Mouse (Mus musculus) forebrain, embryonic 15.5 days (tissue): ENCODE results near the gene Hmg20a. TPM values are rescaled to one million over a fixed set of nuclear protein-coding genes. Genes with fewer than 3 reads are reported as not detected.
"Not testable (repeated sequence)": the region's sequence is repeated elsewhere in the genome, so short reads cannot be mapped to it uniquely, and the experiment has no call there.

ENCODE experiments used
- ATAC-seq: fragments of 200-750 bp; cut with Nextera tagmentation; replicated peaks from 2 replicates; pipeline ENCODE4 v1.8.0; 2017; ENCODE audit warnings: mild to moderate bottlenecking, moderate TSS enrichment, moderate library complexity
- H3K27ac ChIP-seq: fragments of 300-500 bp; sonication (generic); replicated peaks from 2 replicates; pipeline ENCODE4 v1.5.1; 2015; ENCODE audit warnings: mild to moderate bottlenecking, inconsistent platforms
- H3K27me3 ChIP-seq: fragments of 300-500 bp; sonication (generic); 2 replicates; pipeline ENCODE4 v1.6.1; 2015; ENCODE audit warnings: inconsistent platforms
- H3K36me3 ChIP-seq: fragments of 300-500 bp; sonication (generic); 2 replicates; pipeline ENCODE4 v1.6.1; 2015; ENCODE audit warnings: mild to moderate bottlenecking, inconsistent platforms
- H3K4me1 ChIP-seq: fragments of 300-500 bp; sonication (generic); 2 replicates; pipeline ENCODE4 v1.6.1; 2015; ENCODE audit warnings: inconsistent platforms
- H3K4me2 ChIP-seq: fragments of 300-500 bp; sonication (generic); replicated peaks from 2 replicates; pipeline ENCODE4 v1.6.1; 2015; ENCODE audit warnings: mild to moderate bottlenecking, inconsistent platforms
- H3K4me3 ChIP-seq: fragments of 300-500 bp; sonication (generic); 2 replicates; pipeline ENCODE4 v1.5.1; 2015; ENCODE audit warnings: mild to moderate bottlenecking, inconsistent platforms
- H3K9ac ChIP-seq: fragments of 300-500 bp; sonication (generic); replicated peaks from 2 replicates; pipeline ENCODE4 v1.6.1; 2015; ENCODE audit warnings: mild to moderate bottlenecking, inconsistent platforms
- H3K9me3 ChIP-seq: fragments of 300-500 bp; sonication (generic); 2 replicates; pipeline ENCODE4 v1.6.1; 2016; ENCODE audit warnings: inconsistent platforms
- WGBS: fragments of 180-500 bp; shearing (Covaris S2); methylation state at CpG from one replicate; pipeline ENCODE4 v1.1.7; 2015; ENCODE audit warnings: mixed read lengths; 5-methylcytosine and 5-hydroxymethylcytosine counted together
- polyA plus RNA-seq: library from polyadenylated mRNA; unstranded; fragments of >200 nt; fragmentation: Nextera tagmentation; extraction: Ambion mirVana; gene quantifications from 2 replicates; pipeline ENCODE4 v1.2.1, GENCODE M21; 2015

Gene Hmg20a
- polyA plus RNA-seq, 1 experiment from 2014 or later: 91.2 TPM

- peaks cover 30% of the 10 kb centered on the region for H3K4me1 ChIP-seq
- H3K4me3 ChIP-seq: no peak overlapping the region
- no peaks in the 10 kb centered on the region for H3K27me3 ChIP-seq
- no peaks in the 10 kb centered on the region for H3K36me3 ChIP-seq
- H3K9me3 ChIP-seq: no peaks in the 10 kb centered on the region
- no peak overlapping the region for H3K27ac ChIP-seq
- ATAC-seq: no peak
- 53% methylated on average over 4 of the region's 4 CpGs for WGBS
- H3K9ac ChIP-seq: no peak overlapping the region
- H3K4me2 ChIP-seq: no peak overlapping the region
Measured at GRCm38 (mm10) chr9:56415935-56416607, 2.3 kb upstream of the Hmg20a start.

- H3K9ac ChIP-seq: peak overlapping the region; percentile 68
- peaks cover 43% of the 10 kb centered on the region for H3K4me1 ChIP-seq
- H3K36me3 ChIP-seq: no peaks in the 10 kb centered on the region
- peak overlapping the region; percentile 96 for H3K27ac ChIP-seq
- no peaks in the 10 kb centered on the region for H3K27me3 ChIP-seq
- ATAC-seq: no peak; the same call in none of the 2 replicates
- WGBS: 2% methylated on average over 36 of the region's 40 CpGs
- H3K4me2 ChIP-seq: peak overlapping the region; percentile 88
- H3K9me3 ChIP-seq: no peaks in the 10 kb centered on the region
- peak overlapping the region; percentile 78 for H3K4me3 ChIP-seq
Measured at GRCm38 (mm10) chr9:56417415-56417947, 928 bp upstream of the Hmg20a start.

- Histone ChIP-seq H3K4me2 (peak overlapping the region; percentile 88), H3K9ac (peak overlapping the region; percentile 70), H3K9me3 (no peaks in the 10 kb centered on the region), H3K4me1 (peaks cover 47% of the 10 kb centered on the region), H3K27ac (peak overlapping the region; percentile 96), H3K27me3 (no peaks in the 10 kb centered on the region), H3K36me3 (no peaks in the 10 kb centered on the region), H3K4me3 (peak overlapping the region; percentile 78)
- ATAC-seq: peak; percentile 51
- WGBS: under 1% methylated on average over 11 of the region's 11 CpGs
Measured at GRCm38 (mm10) chr9:56418738-56419239, 380 bp downstream of the Hmg20a start.

GRCm38 (mm10) chr9:56420236-56420635 lies 1.8 kb downstream of the Hmg20a start:
- Histone ChIP-seq H3K4me1 (peaks cover 47% of the 10 kb centered on the region), H3K9me3 (no peaks in the 10 kb centered on the region), H3K36me3 (no peaks in the 10 kb centered on the region), H3K27me3 (no peaks in the 10 kb centered on the region), H3K4me2 (no peak overlapping the region), H3K9ac (no peak overlapping the region), H3K4me3 (no peak overlapping the region), H3K27ac (no peak overlapping the region)
- WGBS: 98% methylated on average over 1 of the region's 1 CpGs
- no peak for ATAC-seq

GRCm38 (mm10) chr9:56420892-56421601 lies 2.6 kb downstream of the Hmg20a start:
- H3K9ac ChIP-seq: no peak overlapping the region
- no peak for ATAC-seq
- no peaks in the 10 kb centered on the region for H3K9me3 ChIP-seq
- no peaks in the 10 kb centered on the region for H3K36me3 ChIP-seq
- no peak overlapping the region for H3K27ac ChIP-seq
- H3K4me3 ChIP-seq: no peak overlapping the region
- peaks cover 44% of the 10 kb centered on the region for H3K4me1 ChIP-seq
- no peak overlapping the region for H3K4me2 ChIP-seq
- no peaks in the 10 kb centered on the region for H3K27me3 ChIP-seq
- WGBS: 85% methylated on average over 9 of the region's 9 CpGs

DNA sequence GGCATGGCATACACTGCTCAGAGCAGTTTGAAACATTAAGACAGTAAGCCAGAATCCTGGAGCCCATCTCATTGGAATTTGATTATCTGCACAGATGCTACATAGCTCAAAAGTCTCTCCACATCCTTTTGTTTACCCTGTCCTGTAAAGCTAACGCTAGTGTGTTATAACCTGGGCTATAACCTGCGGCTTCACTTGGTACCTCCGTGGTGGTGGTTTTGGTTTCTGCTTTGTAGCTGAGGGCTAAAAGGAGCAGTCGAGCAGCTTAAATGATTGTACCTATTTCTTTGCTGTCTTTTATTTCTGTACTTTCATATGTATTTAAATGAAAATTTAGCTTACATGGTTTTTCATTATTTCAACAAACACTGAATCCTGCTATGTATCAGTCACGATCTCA lies 3.6 kb downstream of the Hmg20a start:
- Histone ChIP-seq H3K27ac (no peak overlapping the region), H3K4me1 (peaks cover 38% of the 10 kb centered on the region), H3K9me3 (no peaks in the 10 kb centered on the region), H3K9ac (no peak overlapping the region), H3K36me3 (no peaks in the 10 kb centered on the region), H3K27me3 (no peaks in the 10 kb centered on the region), H3K4me2 (no peak overlapping the region), H3K4me3 (no peak overlapping the region)
- WGBS: 83% methylated on average over 5 of the region's 5 CpGs
- no peak for ATAC-seq

DNA sequence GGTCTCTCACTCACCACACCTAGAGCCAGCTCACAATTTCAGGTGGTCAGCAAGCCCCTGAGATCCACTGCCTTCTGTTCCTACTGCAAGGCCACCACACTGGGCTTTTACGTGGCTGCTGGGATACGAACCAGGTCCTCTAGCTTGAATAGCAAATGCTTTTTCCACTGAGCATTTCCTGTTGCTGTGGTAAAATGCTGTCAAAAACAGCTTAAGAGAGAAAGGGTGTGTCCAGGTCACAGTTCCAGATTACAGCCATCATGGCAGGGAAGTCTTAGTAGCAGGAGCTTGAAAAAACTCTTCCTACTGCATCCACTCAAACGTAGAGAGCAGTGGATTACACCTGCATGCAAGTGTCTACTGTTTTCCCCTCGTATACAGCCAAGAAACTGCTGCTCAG lies 6.5 kb downstream of the Hmg20a start:
- Histone ChIP-seq H3K4me2 (no peak overlapping the region), H3K27me3 (no peaks in the 10 kb centered on the region), H3K27ac (no peak overlapping the region), H3K36me3 (no peaks in the 10 kb centered on the region), H3K4me3 (no peak overlapping the region), H3K4me1 (peaks cover 26% of the 10 kb centered on the region), H3K9me3 (no peaks in the 10 kb centered on the region), H3K9ac (no peak overlapping the region)
- 94% methylated on average over 4 of the region's 4 CpGs for WGBS
- ATAC-seq: no peak

GRCm38 (mm10) chr9:56435821-56436526 lies 17.6 kb downstream of the Hmg20a start:
- Histone ChIP-seq H3K9me3 (no peaks in the 10 kb centered on the region), H3K4me1 (peaks cover 11% of the 10 kb centered on the region), H3K27me3 (no peaks in the 10 kb centered on the region), H3K4me3 (no peak overlapping the region), H3K9ac (no peak overlapping the region), H3K36me3 (no peaks in the 10 kb centered on the region), H3K27ac (peak overlapping the region; percentile 68), H3K4me2 (no peak overlapping the region)
- 70% methylated on average over 5 of the region's 5 CpGs for WGBS
- ATAC-seq: no peak

- not testable (repeated sequence) for H3K27me3 ChIP-seq, H3K9ac ChIP-seq, H3K4me2 ChIP-seq, H3K36me3 ChIP-seq, H3K4me3 ChIP-seq, H3K27ac ChIP-seq, ATAC-seq, H3K9me3 ChIP-seq
- H3K4me1 ChIP-seq: peaks cover 11% of the 10 kb centered on the region
- 89% methylated on average over 29 of the region's 29 CpGs for WGBS
Measured at GRCm38 (mm10) chr9:56437300-56437892, 19.0 kb downstream of the Hmg20a start.

DNA sequence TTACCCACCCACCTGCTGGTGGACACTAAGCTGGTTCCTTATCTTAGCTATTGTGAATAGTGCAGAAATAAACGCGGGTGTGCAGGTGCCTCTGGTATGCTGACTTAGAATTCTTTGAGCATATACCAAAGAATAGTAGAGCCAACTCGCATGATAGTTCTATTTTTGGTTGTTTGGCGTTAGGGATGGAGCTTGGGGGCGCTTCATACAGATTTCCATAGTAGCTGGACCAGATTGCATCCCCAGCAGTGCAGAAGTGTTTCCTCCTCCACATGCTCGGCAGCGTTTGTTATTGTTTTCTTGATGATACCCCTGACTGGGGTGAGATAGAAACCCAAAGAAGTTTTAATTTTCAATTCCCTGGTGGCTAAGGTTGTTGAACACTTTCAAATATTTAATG lies 21.3 kb downstream of the Hmg20a start:
- H3K36me3 ChIP-seq: no peaks in the 10 kb centered on the region
- peaks cover 11% of the 10 kb centered on the region for H3K4me1 ChIP-seq
- ATAC-seq: no peak
- H3K27ac ChIP-seq: no peak overlapping the region
- no peaks in the 10 kb centered on the region for H3K27me3 ChIP-seq
- H3K4me2 ChIP-seq: no peak overlapping the region
- no peak overlapping the region for H3K4me3 ChIP-seq
- 77% methylated on average over 7 of the region's 7 CpGs for WGBS
- H3K9me3 ChIP-seq: no peaks in the 10 kb centered on the region
- no peak overlapping the region for H3K9ac ChIP-seq

DNA sequence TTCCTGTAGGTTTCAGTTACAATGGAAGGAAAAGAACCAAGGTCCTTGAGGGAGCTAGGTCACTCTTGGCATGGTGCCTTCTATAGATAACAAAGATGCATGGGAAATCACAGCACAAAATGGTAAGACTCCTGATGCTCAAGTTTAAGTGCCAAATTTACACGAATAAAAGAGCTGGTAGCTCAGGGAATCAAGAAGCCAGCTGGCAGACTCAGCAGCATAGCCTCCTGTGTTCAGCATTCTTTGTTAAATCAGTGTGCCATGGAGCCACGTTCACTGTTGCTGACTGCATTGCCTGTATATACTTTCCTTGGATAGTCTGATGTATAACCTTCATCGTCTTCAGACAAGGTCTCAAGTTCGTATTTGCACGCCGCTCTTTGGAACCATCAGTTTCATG lies 33.2 kb downstream of the Hmg20a start:
- peak overlapping the region; percentile 80 for H3K27ac ChIP-seq
- no peak overlapping the region for H3K9ac ChIP-seq
- WGBS: 69% methylated on average over 6 of the region's 6 CpGs
- H3K27me3 ChIP-seq: no peaks in the 10 kb centered on the region
- H3K9me3 ChIP-seq: no peaks in the 10 kb centered on the region
- H3K4me3 ChIP-seq: no peak overlapping the region
- no peak overlapping the region for H3K4me2 ChIP-seq
- H3K4me1 ChIP-seq: peaks cover 5% of the 10 kb centered on the region
- no peak for ATAC-seq
- H3K36me3 ChIP-seq: no peaks in the 10 kb centered on the region
